Mouse (Mus musculus) adrenal gland, postnatal 36 days (tissue): ENCODE data around the gene Gipc2. TPM values are rescaled to one million over a fixed set of nuclear protein-coding genes. Genes with fewer than 3 reads are reported as not detected.

Experiments used
- DNase-seq, 2 experiments: peaks; one replicate each; pipeline ENCODE4 v3.0.0; 2021; ENCODE audit warnings: mixed read lengths in 1 of 2
- total RNA-seq, 2 experiments: library from RNA; stranded (reverse); gene quantifications; 2 replicates each; pipeline ENCODE4 v1.2.3; 2021

Gipc2 gene
- total RNA-seq, 2 experiments from 2014 or later: 0.79 to 1.3 TPM

GRCm38 (mm10) chr3:152119987-152120386, 46.0 kb downstream of the Gipc2 start:
- peak in 1 of 2 experiments; percentile 14 for DNase-seq

GRCm38 (mm10) chr3:152117941-152118340, 48.1 kb downstream of the Gipc2 start:
- DNase-seq: no peak

GRCm38 (mm10) chr3:152116140-152116539, 49.9 kb downstream of the Gipc2 start:
- DNase-seq: no peak

- DNase-seq: peak; percentile 95 to 96
Observed at GRCm38 (mm10) chr3:152114786-152115185, 51.2 kb downstream of the Gipc2 start.

GRCm38 (mm10) chr3:152114222-152114621, 51.8 kb downstream of the Gipc2 start:
- DNase-seq: peak in 1 of 2 experiments; percentile 4

GRCm38 (mm10) chr3:152113496-152113895, 52.5 kb downstream of the Gipc2 start:
- DNase-seq: no peak

GRCm38 (mm10) chr3:152112664-152113063, 53.4 kb downstream of the Gipc2 start:
- DNase-seq: no peak

GRCm38 (mm10) chr3:152111482-152111881, 54.5 kb downstream of the Gipc2 start:
- DNase-seq: no peak

- peak; percentile 82 to 83 for DNase-seq
Observed at GRCm38 (mm10) chr3:152111081-152111480, 54.9 kb downstream of the Gipc2 start.

GRCm38 (mm10) chr3:152109260-152109587, 56.8 kb downstream of the Gipc2 start:
- no peak for DNase-seq

- no peak for DNase-seq
Observed at GRCm38 (mm10) chr3:152108560-152109259, 57.3 kb downstream of the Gipc2 start.

GRCm38 (mm10) chr3:152108003-152108395, 58.0 kb downstream of the Gipc2 start:
- DNase-seq: no peak

- DNase-seq: peak; percentile 20 to 55
Observed at GRCm38 (mm10) chr3:152107149-152108002, 58.7 kb downstream of the Gipc2 start.

- DNase-seq: peak in 1 of 2 experiments; percentile 8
Observed at GRCm38 (mm10) chr3:152106225-152107148, 59.5 kb downstream of the Gipc2 start.

- DNase-seq: peak; percentile 74 to 83
Observed at GRCm38 (mm10) chr3:152105341-152105740, 60.7 kb downstream of the Gipc2 start.

GRCm38 (mm10) chr3:152103381-152103780, 62.6 kb downstream of the Gipc2 start:
- DNase-seq: no peak

GRCm38 (mm10) chr3:152101459-152101858, 64.6 kb downstream of the Gipc2 start:
- DNase-seq: no peak

- no peak for DNase-seq
Observed at GRCm38 (mm10) chr3:152100119-152100818, 65.8 kb downstream of the Gipc2 start.

GRCm38 (mm10) chr3:152095030-152095429, 71.0 kb downstream of the Gipc2 start:
- peak in 1 of 2 experiments; percentile 32 for DNase-seq

GRCm38 (mm10) chr3:152092385-152093057, 73.5 kb downstream of the Gipc2 start:
- no peak for DNase-seq

- DNase-seq: peak; percentile 46 to 64
Observed at GRCm38 (mm10) chr3:152089178-152089577, 76.9 kb downstream of the Gipc2 start.
